Mouse (Mus musculus): ENCODE data around the gene Fjx1. TPM values are rescaled to one million over a fixed set of nuclear protein-coding genes. Genes with fewer than 3 reads are reported as not detected.

The Fjx1 gene
- 0.67 and 1.1 TPM in 2 replicates for polyA plus RNA-seq (2015; fragmentation: Nextera tagmentation; extraction: Ambion mirVana)

DNA sequence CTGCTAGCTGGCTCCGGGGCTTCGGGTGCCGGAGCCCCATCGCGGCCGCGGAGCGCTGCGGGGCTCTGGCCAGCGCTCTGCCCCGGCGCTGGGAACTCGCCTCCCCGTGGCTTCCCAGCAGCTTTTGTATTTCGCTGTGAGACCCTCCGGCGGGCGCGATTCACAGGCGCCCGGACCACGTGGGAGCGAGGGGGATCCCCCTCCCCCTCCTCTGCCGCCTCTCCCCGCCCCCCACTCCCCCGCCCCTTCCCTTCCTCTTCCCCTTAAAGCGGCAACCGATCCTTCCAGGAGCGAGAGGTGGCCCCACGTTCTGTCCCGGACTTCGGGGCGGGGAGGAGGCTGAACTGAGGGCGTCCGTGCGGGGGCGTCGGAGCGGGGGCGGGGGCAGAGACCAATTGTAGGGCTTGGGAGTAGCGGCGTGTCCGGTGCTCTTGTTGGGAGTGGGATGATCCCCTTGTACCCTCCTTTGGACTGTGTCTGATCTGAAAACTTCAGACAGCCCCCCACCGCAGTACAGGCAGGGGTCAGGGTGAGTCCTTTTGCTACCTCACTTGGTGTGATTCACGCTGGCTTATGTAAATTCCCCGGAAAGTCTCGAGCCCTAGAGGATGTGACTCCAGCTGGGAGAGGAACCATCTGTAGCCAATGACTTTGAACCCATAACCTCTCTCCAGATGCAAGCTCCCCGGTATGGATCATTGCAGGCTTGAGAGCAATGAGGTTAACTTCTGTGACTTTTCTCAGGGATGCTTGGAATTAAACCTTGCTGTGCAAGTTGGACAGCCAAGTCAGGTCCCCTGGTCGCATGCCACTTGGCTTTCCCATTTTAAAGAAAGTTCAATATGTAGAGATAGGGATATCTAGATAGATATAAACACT lies at the start of gene Fjx1:
Gene Fjx1 (minus strand): TSS at position 829 of the 879 bp plus-strand sequence.

GRCm38 (mm10) chr2:102407363-102408184 lies 44.7 kb downstream of the Fjx1 start, which contains the start of gene Trim44:
TSS of gene Trim44 (minus strand) at chr2:102407828.

Other genes starting within 250 kb of the Fjx1 start
- 6.2 and 9.7 TPM in 2 replicates for gene Trim44, start 44.7 kb downstream of the Fjx1 start, polyA plus RNA-seq (2015; fragmentation: Nextera tagmentation; extraction: Ambion mirVana)
- gene Pamr1, start 97.5 kb upstream of the Fjx1 start, polyA plus RNA-seq (2015; fragmentation: Nextera tagmentation; extraction: Ambion mirVana) = 6.2 and 8.2 TPM in 2 replicates
- gene Slc1a2, start 206.2 kb upstream of the Fjx1 start, polyA plus RNA-seq (2015; fragmentation: Nextera tagmentation; extraction: Ambion mirVana) = 0.12 and 0.23 TPM in 2 replicates